Mouse (Mus musculus): ENCODE data around the gene Cnnm4. TPM values are rescaled to one million over a fixed set of nuclear protein-coding genes. Genes with fewer than 3 reads are reported as not detected.

The Cnnm4 gene
- total and polyA plus RNA-seq, 2 experiments from 2014 or later: 11.0 to 15.6 TPM

GRCm38 (mm10) chr1:36555798-36556395 is 84.5 kb downstream of the Cnnm4 start:
- TF ChIP-seq CTCF (IDR thresholded peaks at IDR 0.05): no peak
- WGBS: 1% methylated on average over 8 of the region's 8 CpGs
- DNase-seq (ENCODE audit: low spot score): peak; percentile 48

GRCm38 (mm10) chr1:36556553-36557456 is 85.4 kb downstream of the Cnnm4 start:
- peaks cover 35% of the 10 kb centered on the region for H3K36me3 ChIP-seq (ENCODE audit: insufficient read depth, low read length)
- WGBS: under 1% methylated on average over 50 of the region's 52 CpGs
- peak overlapping the region; percentile 96 for H3K4me2 ChIP-seq (ENCODE audit: low read depth, low read length, poor library complexity, severe bottlenecking)
- H3K27me3 ChIP-seq (ENCODE audit: insufficient read depth, low read length): no peaks in the 10 kb centered on the region
- H3K27ac ChIP-seq (ENCODE audit: low read depth, low read length): peak overlapping the region; percentile 93
- H3K9ac ChIP-seq (replicated peaks; ENCODE audit: low read length, poor library complexity, severe bottlenecking): peak overlapping the region; percentile 97
- peak; percentile 90 for TF ChIP-seq CTCF (IDR thresholded peaks at IDR 0.05)
- DNase-seq (ENCODE audit: low spot score) (peak; percentile 94), ATAC-seq (ENCODE audit: low FRiP score) (peak; percentile 84)
- peak overlapping the region; percentile 94 for H3K4me3 ChIP-seq (ENCODE audit: low read depth, low read length)
- H3K4me1 ChIP-seq (ENCODE audit: insufficient read depth, low read length): peaks cover 19% of the 10 kb centered on the region; the same call in 1 of the 2 replicates
- no peaks in the 10 kb centered on the region for H3K9me3 ChIP-seq (ENCODE audit: low read length)

More at GRCm38 (mm10) chr1:36555798-36556395, 84.5 kb downstream of the Cnnm4 start:
- ATAC-seq (ENCODE audit: low FRiP score): no peak
- Histone ChIP-seq H3K27me3 (ENCODE audit: insufficient read depth, low read length) (no peaks in the 10 kb centered on the region), H3K27ac (ENCODE audit: low read depth, low read length) (peak overlapping the region; percentile 93), H3K36me3 (ENCODE audit: insufficient read depth, low read length) (peaks cover 44% of the 10 kb centered on the region), H3K4me2 (ENCODE audit: low read depth, low read length, poor library complexity, severe bottlenecking) (peak overlapping the region; percentile 96), H3K9me3 (ENCODE audit: low read length) (no peaks in the 10 kb centered on the region), H3K9ac (replicated peaks; ENCODE audit: low read length, poor library complexity, severe bottlenecking) (peak overlapping the region; percentile 97), H3K4me1 (ENCODE audit: insufficient read depth, low read length) (peaks cover 19% of the 10 kb centered on the region; the same call in 1 of the 2 replicates), H3K4me3 (ENCODE audit: low read depth, low read length) (peak overlapping the region; percentile 94)

DNA sequence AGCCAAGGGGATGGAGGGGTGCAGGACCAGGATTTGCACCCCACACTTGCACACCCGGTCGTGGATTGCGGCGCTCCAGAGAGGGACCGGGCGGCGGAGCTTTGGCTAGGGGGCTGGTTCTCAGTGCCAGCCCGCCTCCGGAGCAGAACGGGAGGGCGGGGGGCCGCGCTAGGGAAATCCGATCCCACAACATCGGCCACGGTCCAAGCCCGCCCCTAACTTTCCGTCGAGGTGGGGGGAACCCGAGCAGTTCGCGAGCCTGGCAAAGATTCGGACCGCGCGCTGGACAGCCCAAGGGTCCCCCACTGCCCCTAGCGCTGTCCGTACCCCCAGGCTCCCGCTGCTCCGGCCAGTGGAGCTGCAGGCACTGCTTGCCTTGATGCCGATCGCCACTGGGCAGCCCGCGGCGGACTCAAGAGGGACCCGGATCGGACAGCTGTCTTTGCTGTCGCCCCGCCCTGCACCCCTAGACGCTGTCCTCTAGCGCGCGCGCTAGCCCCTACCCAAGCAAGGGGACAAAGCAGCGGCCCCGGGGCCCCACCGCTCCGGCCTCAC is 86.1 kb downstream of the Cnnm4 start:
- TF ChIP-seq CTCF (IDR thresholded peaks at IDR 0.05): no peak
- Histone ChIP-seq H3K9me3 (ENCODE audit: low read length) (no peaks in the 10 kb centered on the region), H3K27me3 (ENCODE audit: insufficient read depth, low read length) (no peaks in the 10 kb centered on the region), H3K9ac (replicated peaks; ENCODE audit: low read length, poor library complexity, severe bottlenecking) (peak overlapping the region; percentile 97), H3K27ac (ENCODE audit: low read depth, low read length) (peak overlapping the region; percentile 93), H3K4me3 (ENCODE audit: low read depth, low read length) (peak overlapping the region; percentile 94), H3K36me3 (ENCODE audit: insufficient read depth, low read length) (peaks cover 28% of the 10 kb centered on the region), H3K4me1 (ENCODE audit: insufficient read depth, low read length) (peaks cover 19% of the 10 kb centered on the region; the same call in 1 of the 2 replicates), H3K4me2 (ENCODE audit: low read depth, low read length, poor library complexity, severe bottlenecking) (peak overlapping the region; percentile 96)
- ATAC-seq (ENCODE audit: low FRiP score): peak; percentile 69
- 0% methylated on average over 35 of the region's 48 CpGs for WGBS
- DNase-seq (ENCODE audit: low spot score): peak; percentile 83

Small RNAs within 50 kb of the gene (microRNA-seq; reads per million reads assigned to microRNA genes)
- gene Gm47280 (ENCODE audit: borderline number of aligned reads): not detected

Other genes starting within 250 kb of the Cnnm4 start
- 48.3 and 50.6 TPM in 2 replicates for gene Uggt1, start 226.9 kb upstream of the Cnnm4 start, total RNA-seq (2014; rRNA removed)
- gene Uggt1, start 226.9 kb upstream of the Cnnm4 start, polyA plus RNA-seq (2015; fragmentation: Nextera tagmentation; extraction: Ambion mirVana): 22.1 and 23.8 TPM in 2 replicates
- 0.66 and 1.0 TPM in 2 replicates for gene Neurl3, start 196.9 kb upstream of the Cnnm4 start, total RNA-seq (2014; rRNA removed)
- 2.3 and 2.4 TPM in 2 replicates for gene Neurl3, start 196.9 kb upstream of the Cnnm4 start, polyA plus RNA-seq (2015; fragmentation: Nextera tagmentation; extraction: Ambion mirVana)
- 3.9 and 5.4 TPM in 2 replicates for gene Arid5a, start 163.9 kb upstream of the Cnnm4 start, total RNA-seq (2014; rRNA removed)
- 3.1 and 3.4 TPM in 2 replicates for gene Arid5a, start 163.9 kb upstream of the Cnnm4 start, polyA plus RNA-seq (2015; fragmentation: Nextera tagmentation; extraction: Ambion mirVana)
- 62.3 and 67.5 TPM in 2 replicates for gene Kansl3, start 102.4 kb upstream of the Cnnm4 start, total RNA-seq (2014; rRNA removed)
- gene Kansl3, start 102.4 kb upstream of the Cnnm4 start, polyA plus RNA-seq (2015; fragmentation: Nextera tagmentation; extraction: Ambion mirVana): 31.4 and 35.6 TPM in 2 replicates
- gene Fer1l5, start 99.3 kb upstream of the Cnnm4 start, total RNA-seq (2014; rRNA removed): not detected in 2 replicates
- gene Fer1l5, start 99.3 kb upstream of the Cnnm4 start, polyA plus RNA-seq (2015; fragmentation: Nextera tagmentation; extraction: Ambion mirVana): 1.0 and 1.3 TPM in 2 replicates
- gene Lman2l, start 26.3 kb upstream of the Cnnm4 start, total RNA-seq (2014; rRNA removed): 25.9 and 26.4 TPM in 2 replicates
- 40.0 and 40.7 TPM in 2 replicates for gene Lman2l, start 26.3 kb upstream of the Cnnm4 start, polyA plus RNA-seq (2015; fragmentation: Nextera tagmentation; extraction: Ambion mirVana)
- 32.9 and 40.8 TPM in 2 replicates for gene Cnnm3, start 40.2 kb downstream of the Cnnm4 start, total RNA-seq (2014; rRNA removed)
- gene Cnnm3, start 40.2 kb downstream of the Cnnm4 start, polyA plus RNA-seq (2015; fragmentation: Nextera tagmentation; extraction: Ambion mirVana): 4.3 and 5.2 TPM in 2 replicates
- 9.8 and 11.6 TPM in 2 replicates for gene Ankrd23, start 65.3 kb downstream of the Cnnm4 start, total RNA-seq (2014; rRNA removed)
- 12.8 and 14.8 TPM in 2 replicates for gene Ankrd23, start 65.3 kb downstream of the Cnnm4 start, polyA plus RNA-seq (2015; fragmentation: Nextera tagmentation; extraction: Ambion mirVana)
- not detected in 2 replicates for gene Gm42417, start 67.8 kb downstream of the Cnnm4 start, total RNA-seq (2014; rRNA removed)
- gene Gm42417, start 67.8 kb downstream of the Cnnm4 start, polyA plus RNA-seq (2015; fragmentation: Nextera tagmentation; extraction: Ambion mirVana): 0.42 and 0.65 TPM in 2 replicates
- gene Ankrd39, start 75.8 kb downstream of the Cnnm4 start, total RNA-seq (2014; rRNA removed): 27.9 and 30.4 TPM in 2 replicates
- 34.3 and 40.9 TPM in 2 replicates for gene Ankrd39, start 75.8 kb downstream of the Cnnm4 start, polyA plus RNA-seq (2015; fragmentation: Nextera tagmentation; extraction: Ambion mirVana)
- gene Sema4c, start 86.7 kb downstream of the Cnnm4 start, total RNA-seq (2014; rRNA removed): 30.0 and 32.7 TPM in 2 replicates
- 14.7 and 18.0 TPM in 2 replicates for gene Sema4c, start 86.7 kb downstream of the Cnnm4 start, polyA plus RNA-seq (2015; fragmentation: Nextera tagmentation; extraction: Ambion mirVana)
- gene Fam178b, start 211.6 kb downstream of the Cnnm4 start, total RNA-seq (2014; rRNA removed): not detected in 2 replicates
- 0.20 and 0.32 TPM in 2 replicates for gene Fam178b, start 211.6 kb downstream of the Cnnm4 start, polyA plus RNA-seq (2015; fragmentation: Nextera tagmentation; extraction: Ambion mirVana)
- gene Cox5b, start 219.8 kb downstream of the Cnnm4 start, total RNA-seq (2014; rRNA removed): 346 and 362 TPM in 2 replicates
- gene Cox5b, start 219.8 kb downstream of the Cnnm4 start, polyA plus RNA-seq (2015; fragmentation: Nextera tagmentation; extraction: Ambion mirVana): 835 and 901 TPM in 2 replicates
- gene 4933424G06Rik, start 238.5 kb downstream of the Cnnm4 start, total RNA-seq (2014; rRNA removed): not detected in 2 replicates
- 0.81 and 2.1 TPM in 2 replicates for gene 4933424G06Rik, start 238.5 kb downstream of the Cnnm4 start, polyA plus RNA-seq (2015; fragmentation: Nextera tagmentation; extraction: Ambion mirVana)
- gene Actr1b, start 242.8 kb downstream of the Cnnm4 start, total RNA-seq (2014; rRNA removed): 139 TPM in 2 replicates
- 113 and 120 TPM in 2 replicates for gene Actr1b, start 242.8 kb downstream of the Cnnm4 start, polyA plus RNA-seq (2015; fragmentation: Nextera tagmentation; extraction: Ambion mirVana)

All from midbrain, postnatal 0 days (tissue).